8 mouse cellular contexts compared by ENCODE assay signal in genomic region chr1:71102344-71103173, GRCm38 (mm10). TPM values are rescaled to one million over a fixed set of nuclear protein-coding genes. Genes with fewer than 3 reads are reported as not detected.
DNase-seq lines count a peak whose midpoint lies in the region; ATAC-seq and TF ChIP-seq lines count a peak whose summit lies in the region.

Gene Bard1, minus strand, starts transcription at chr1:71103146.

- peaks cover 4% of the 10 kb centered on the region; the same call in 1 of the 2 replicates for H3K4me1 ChIP-seq in embryonic facial prominence, embryonic 14.5 days (ENCODE audit: control insufficient read depth, insufficient read depth, low read length)
- H3K4me1 ChIP-seq in heart, adult 2 months (ENCODE audit: control insufficient read depth, insufficient read depth, low read length): peaks cover 6% of the 10 kb centered on the region
- peaks cover 18% of the 10 kb centered on the region for H3K4me1 ChIP-seq in limb, embryonic 13.5 days
- H3K4me1 ChIP-seq in midbrain, embryonic 16.5 days (ENCODE audit: control insufficient read depth, insufficient read depth, low read length): peaks cover 2% of the 10 kb centered on the region; the same call in 1 of the 2 replicates

- no peak for TF ChIP-seq EP300 in heart, adult 2 months (IDR thresholded peaks at IDR 0.05; ENCODE audit: insufficient read depth, low read depth, low read length)

- peak within 1 kb of the TSS; percentile 88 for H3K4me3 ChIP-seq in embryonic facial prominence, embryonic 14.5 days (ENCODE audit: low read depth, low read length)
- peak within 1 kb of the TSS; percentile 89 for H3K4me3 ChIP-seq in heart, adult 2 months
- peak within 1 kb of the TSS; percentile 82 for H3K4me3 ChIP-seq in limb, embryonic 13.5 days
- H3K4me3 ChIP-seq in midbrain, embryonic 16.5 days (ENCODE audit: low read depth, low read length): peak within 1 kb of the TSS; percentile 73

- peak; percentile 61 for TF ChIP-seq POLR2A in heart, adult 2 months (IDR thresholded peaks at IDR 0.05; ENCODE audit: insufficient read depth, low read depth, low read length)

- H3K9ac ChIP-seq in embryonic facial prominence, embryonic 14.5 days (ENCODE audit: low read depth, low read length): peak within 1 kb of the TSS; percentile 77
- peak within 1 kb of the TSS; percentile 69 for H3K9ac ChIP-seq in heart, adult 2 months (ENCODE audit: low read depth, low read length)
- H3K9ac ChIP-seq in limb, embryonic 13.5 days: peak within 1 kb of the TSS; percentile 73
- H3K9ac ChIP-seq in midbrain, embryonic 16.5 days (ENCODE audit: low read depth, low read length): peak within 1 kb of the TSS; percentile 62

- no peaks in the 10 kb centered on the region for H3K79me2 ChIP-seq in heart, adult 2 months (replicated peaks; ENCODE audit: control insufficient read depth, insufficient read depth, low read length)

- under 1% methylated on average over 62 of the region's 69 CpGs for WGBS in embryonic facial prominence, embryonic 14.5 days
- WGBS in heart, adult 2 months: under 1% methylated on average over 69 of the region's 69 CpGs
- WGBS in limb, embryonic 13.5 days: under 1% methylated on average over 68 of the region's 69 CpGs
- under 1% methylated on average over 69 of the region's 69 CpGs for WGBS in midbrain, embryonic 16.5 days

- ATAC-seq in embryonic facial prominence, embryonic 14.5 days (ENCODE audit: low read depth): peak; percentile 96
- peak; percentile 95 for ATAC-seq in limb, embryonic 13.5 days (ENCODE audit: low FRiP score, low read depth)
- peak; percentile 92 for ATAC-seq in midbrain, embryonic 16.5 days

- H3K4me2 ChIP-seq in embryonic facial prominence, embryonic 14.5 days (ENCODE audit: low read depth, low read length): peak within 1 kb of the TSS; percentile 73
- peak within 1 kb of the TSS; percentile 68 for H3K4me2 ChIP-seq in limb, embryonic 13.5 days (replicated peaks)
- H3K4me2 ChIP-seq in midbrain, embryonic 16.5 days (ENCODE audit: low read length): peak within 1 kb of the TSS; percentile 67

- H3K27me3 ChIP-seq in embryonic facial prominence, embryonic 14.5 days (replicated peaks; ENCODE audit: control insufficient read depth, insufficient read depth, low read length): no peaks in the 10 kb centered on the region
- no peaks in the 10 kb centered on the region for H3K27me3 ChIP-seq in heart, adult 2 months (ENCODE audit: control insufficient read depth, insufficient read depth, low read length)
- no peaks in the 10 kb centered on the region for H3K27me3 ChIP-seq in limb, embryonic 13.5 days
- no peaks in the 10 kb centered on the region for H3K27me3 ChIP-seq in midbrain, embryonic 16.5 days (ENCODE audit: control insufficient read depth, insufficient read depth, low read depth, low read length)

- H3K36me3 ChIP-seq in embryonic facial prominence, embryonic 14.5 days (ENCODE audit: control insufficient read depth, insufficient read depth, low read length): no peaks in the 10 kb centered on the region
- no peaks in the 10 kb centered on the region for H3K36me3 ChIP-seq in heart, adult 2 months (ENCODE audit: control insufficient read depth, insufficient read depth, low read length)
- no peaks in the 10 kb centered on the region for H3K36me3 ChIP-seq in limb, embryonic 13.5 days
- no peaks in the 10 kb centered on the region for H3K36me3 ChIP-seq in midbrain, embryonic 16.5 days (ENCODE audit: control insufficient read depth, insufficient read depth, low read length)

- no peaks in the 10 kb centered on the region for H3K9me3 ChIP-seq in embryonic facial prominence, embryonic 14.5 days (ENCODE audit: control insufficient read depth, low read length)
- H3K9me3 ChIP-seq in limb, embryonic 13.5 days: no peaks in the 10 kb centered on the region
- H3K9me3 ChIP-seq in midbrain, embryonic 16.5 days (replicated peaks; ENCODE audit: control insufficient read depth, low read length, poor library complexity, severe bottlenecking): no peaks in the 10 kb centered on the region

- H3K27ac ChIP-seq in embryonic facial prominence, embryonic 14.5 days (replicated peaks; ENCODE audit: low read depth, low read length): peak within 1 kb of the TSS; percentile 80
- H3K27ac ChIP-seq in heart, adult 2 months: peak within 1 kb of the TSS; percentile 68
- H3K27ac ChIP-seq in limb, embryonic 13.5 days: peak within 1 kb of the TSS; percentile 77
- H3K27ac ChIP-seq in midbrain, embryonic 16.5 days (ENCODE audit: low read length): no peak within 1 kb of the TSS

- peak; percentile 99 for DNase-seq in 3T3-L1 (ENCODE audit: low read depth, low spot score)
- peak; percentile 69 to 90 for DNase-seq in adrenal gland, postnatal 4 days (ENCODE audit: low spot score in 2 of 2)
- peak; percentile 98 for DNase-seq in embryonic facial prominence, embryonic 14.5 days (ENCODE audit: low spot score)
- DNase-seq in heart, adult 2 months: peak; percentile 93 to 97
- DNase-seq in kidney, adult 8-10 months: peak; percentile 97
- peak; percentile 91 to 98 for DNase-seq in spleen, postnatal 10 days (ENCODE audit: low spot score in 2 of 2)

- intact Hi-C loops in heart, adult 2 months (cut with DNase I): loop anchor here (10.0 kb wide), 1 partner anchor 452 kb away; the partner anchor contains the start of gene Atic

- TF ChIP-seq CTCF in heart, adult 2 months (IDR thresholded peaks at IDR 0.05): no peak

RNA-seq across cellular contexts. Expression of gene Bard1, which starts in this region (rescaled TPM):
- 1 to 10 TPM; 6.5 to 7.3 TPM for total RNA-seq in adrenal gland, postnatal 4 days (2021)
- 1.6 and 2.0 TPM in 2 replicates for polyA plus RNA-seq in embryonic facial prominence, embryonic 14.5 days (2014; fragmentation: Nextera tagmentation; extraction: Ambion mirVana)
- under 1 TPM; 0.60 to 0.70 TPM for total RNA-seq in heart, adult 2 months (2021)
- polyA plus RNA-seq in heart, adult 2 months (2012; rRNA removed): 0.18 and 0.44 TPM in 2 replicates
- polyA plus RNA-seq in limb, embryonic 13.5 days (2015; fragmentation: Nextera tagmentation; extraction: Ambion mirVana): 2.4 and 2.7 TPM in 2 replicates
- 0.46 and 0.66 TPM in 2 replicates for polyA plus RNA-seq in midbrain, embryonic 16.5 days (2015; fragmentation: Nextera tagmentation; extraction: Ambion mirVana)

Comparison
In these comparisons a context has a peak if more than half of its experiments do, and no peak if none do; other contexts are left out.
1. RNA of gene Bard1 (total RNA-seq): 6.5 to 7.3 TPM in adrenal gland, postnatal 4 days; 0.60 to 0.70 TPM in heart, adult 2 months; every median in the first group is over 4 times any median in the second.
2. Peak in DNase-seq, H3K4me3 ChIP-seq, H3K27ac ChIP-seq and H3K9ac ChIP-seq in heart, adult 2 months; RNA of the gene not detected or under 1 TPM.
3. Peak in ATAC-seq, H3K4me3 ChIP-seq, H3K9ac ChIP-seq and H3K4me2 ChIP-seq in midbrain, embryonic 16.5 days; RNA of the gene not detected or under 1 TPM.
4. Peak in every context shown above with its lines, with median percentiles within 50 percentile points of each other: DNase-seq, ATAC-seq, H3K4me2 ChIP-seq, H3K4me3 ChIP-seq and H3K9ac ChIP-seq.